Mouse (Mus musculus) skeletal muscle tissue, postnatal 0 days (tissue): ENCODE measurements around the gene Slc35a2. TPM values are rescaled to one million over a fixed set of nuclear protein-coding genes. Genes with fewer than 3 reads are reported as not detected.

Experiments used
- polyA plus RNA-seq: library from polyadenylated mRNA; unstranded; fragments of >200 nt; fragmentation: Nextera tagmentation; extraction: Ambion mirVana; gene quantifications from 2 replicates; pipeline ENCODE4 v1.2.1, GENCODE M21; 2015

Gene Slc35a2
- 16.1 and 22.3 TPM in 2 replicates for polyA plus RNA-seq

DNA sequence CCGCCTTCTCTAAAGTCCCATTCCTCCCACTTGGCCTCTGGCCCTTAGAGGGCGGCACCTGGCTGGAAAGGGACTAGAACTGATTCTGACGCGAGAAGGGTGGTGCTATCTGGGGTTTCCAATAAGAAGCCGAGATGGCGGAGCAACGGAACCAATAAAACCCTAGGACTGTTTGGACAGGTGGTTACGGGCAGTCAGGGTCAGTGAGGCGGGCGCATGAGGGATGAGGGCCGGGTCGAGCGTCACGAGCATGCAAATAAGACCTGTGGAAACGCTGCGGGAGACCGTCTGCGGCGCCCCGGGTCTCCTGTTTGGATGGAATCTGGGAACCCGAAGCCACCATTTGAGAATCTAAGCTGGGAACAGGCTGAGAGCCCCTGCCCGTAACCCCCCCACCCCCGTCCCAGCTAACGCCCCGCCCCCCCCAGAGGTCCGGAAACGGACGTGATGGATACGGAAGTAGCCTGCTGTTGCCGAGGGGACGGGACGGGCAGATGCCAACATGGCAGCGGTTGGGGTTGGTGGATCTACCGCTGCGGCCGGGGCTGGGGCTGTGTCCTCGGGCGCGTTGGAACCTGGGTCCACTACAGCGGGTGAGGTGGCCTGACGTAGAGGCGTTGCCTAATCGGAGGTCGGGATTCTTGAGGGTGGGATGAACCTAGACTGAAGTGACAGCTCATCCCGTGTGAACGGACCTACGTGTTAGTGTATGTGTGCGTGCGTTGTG is at the start of gene Slc35a2:
TSS of gene Slc35a2 (plus strand) at position 188 of the 727 bp plus-strand sequence.

DNA sequence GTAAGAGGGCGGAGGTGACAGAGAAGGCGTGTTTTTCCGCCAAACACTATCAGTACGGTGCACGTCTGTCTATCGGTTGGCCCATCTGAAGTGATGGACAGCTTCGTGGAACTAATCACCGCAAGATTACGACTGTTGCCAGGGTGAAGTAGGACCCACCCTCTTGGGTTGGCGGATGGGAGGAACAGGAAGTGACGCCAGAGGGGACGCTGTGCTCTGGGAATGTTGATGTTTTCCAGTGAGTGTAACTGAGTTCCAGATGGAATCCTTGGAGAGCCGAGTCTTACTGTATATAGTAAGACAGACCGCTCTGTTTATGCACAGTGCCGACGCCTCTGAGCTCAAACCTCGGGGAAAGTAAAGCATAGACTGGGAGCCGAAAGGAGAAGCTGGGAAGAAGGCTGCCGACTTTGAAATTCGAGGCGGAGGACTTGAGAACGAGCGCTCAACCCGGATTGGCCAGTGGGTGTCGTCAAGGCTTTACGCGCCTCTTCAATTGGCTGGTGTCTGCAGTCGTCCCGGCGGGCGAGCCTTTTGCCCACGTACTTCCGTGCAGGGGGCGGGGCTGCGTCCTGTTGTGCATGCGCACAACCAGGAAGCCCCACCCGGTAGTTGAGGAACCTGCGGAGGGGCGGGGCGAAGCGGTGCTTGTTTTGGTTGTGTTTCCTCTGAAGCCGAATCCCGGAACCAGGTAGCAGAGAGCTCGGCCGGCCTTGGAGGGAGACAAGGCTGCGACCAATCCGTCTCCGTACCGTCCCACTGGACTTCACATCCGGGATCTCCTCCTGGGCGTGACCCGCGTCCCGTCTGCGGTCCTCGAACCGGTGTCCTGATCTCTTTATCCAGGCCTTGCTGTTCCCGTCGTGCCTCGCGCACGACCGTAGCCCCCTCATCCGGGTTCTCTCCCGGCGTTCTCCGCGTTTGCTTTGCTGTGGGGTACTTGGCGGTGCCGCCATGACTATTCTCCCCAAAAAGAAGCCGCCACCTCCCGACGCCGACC is 42.4 kb upstream of the Slc35a2 start, which contains the start of gene Otud5:
TSS of gene Otud5 (plus strand) at position 202 of the 1,000 bp plus-strand sequence.

DNA sequence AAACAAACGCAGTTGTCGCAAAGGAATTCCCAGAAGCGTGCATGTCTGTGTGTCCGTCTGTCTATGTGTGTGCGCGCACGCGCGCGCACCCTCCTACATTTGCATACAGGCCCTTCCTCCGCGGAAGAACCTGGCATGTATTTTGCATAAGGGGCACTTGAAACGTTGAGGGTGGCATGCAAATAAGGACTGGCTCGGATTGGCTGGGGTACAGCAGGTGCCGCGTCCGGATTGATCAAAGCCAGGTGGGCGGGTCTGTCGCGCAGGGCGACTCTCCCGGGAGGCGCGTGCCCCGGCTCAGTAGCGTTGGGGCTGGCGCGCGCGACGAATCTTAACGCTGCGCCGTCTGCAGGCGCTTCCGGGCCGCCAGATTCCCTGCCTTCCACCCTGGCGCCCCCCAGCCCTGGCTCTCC is 5.8 kb upstream of the Slc35a2 start, which contains the start of gene Pim2:
TSS of gene Pim2 (plus strand) at position 256 of the 413 bp plus-strand sequence.

DNA sequence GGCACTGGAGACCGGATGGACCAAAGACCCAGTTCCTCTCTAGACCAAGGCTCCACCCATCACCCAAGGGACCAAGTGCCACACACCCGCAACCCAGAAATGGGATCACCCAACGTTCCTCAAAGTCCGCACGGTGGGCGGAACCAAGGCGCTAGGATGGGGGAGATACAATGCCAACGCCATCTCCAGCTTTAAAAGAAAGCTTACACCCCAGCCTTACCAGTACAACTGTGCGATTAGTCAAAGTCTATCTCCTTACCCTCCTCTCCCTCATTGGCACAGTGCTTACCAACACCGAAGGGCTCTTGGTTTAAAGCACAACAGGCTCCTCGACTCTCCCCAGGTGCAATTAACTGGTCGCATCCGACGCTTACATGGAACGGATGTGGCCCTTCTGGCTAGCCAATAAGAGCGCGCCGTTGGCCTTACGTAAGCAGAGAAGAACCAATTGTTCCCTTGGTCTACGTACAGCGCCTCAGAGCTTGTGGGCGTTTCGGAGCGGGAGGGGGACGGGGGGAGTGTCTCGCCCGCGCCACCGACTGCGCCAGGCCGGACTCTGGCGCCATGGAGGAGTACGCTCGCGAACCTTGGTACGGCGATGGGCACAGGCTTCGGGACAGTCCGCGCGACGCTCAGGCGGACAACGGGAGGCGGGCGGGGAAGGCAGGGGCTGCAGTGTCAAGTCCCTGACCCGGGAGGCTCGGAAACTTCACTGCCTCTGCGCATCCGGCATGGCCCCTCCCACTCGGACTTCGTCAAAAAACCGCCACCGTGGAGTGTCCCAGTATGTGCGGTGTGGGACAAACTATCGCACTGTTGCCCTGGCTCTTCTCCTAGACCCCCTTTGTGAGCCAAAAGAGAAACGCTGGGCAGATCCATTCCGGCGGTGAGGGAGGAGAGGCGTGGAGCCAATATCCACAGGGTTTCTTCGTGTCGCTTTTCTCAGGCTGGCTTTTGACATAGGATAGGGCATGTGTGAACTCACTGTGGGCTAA is 15.3 kb downstream of the Slc35a2 start, which contains the start of the genes Pqbp1 and Timm17b:
TSS of gene Pqbp1 (minus strand) at position 390 of the 995 bp plus-strand sequence.
TSS of gene Timm17b (plus strand) at position 478 of the 995 bp plus-strand sequence.

DNA sequence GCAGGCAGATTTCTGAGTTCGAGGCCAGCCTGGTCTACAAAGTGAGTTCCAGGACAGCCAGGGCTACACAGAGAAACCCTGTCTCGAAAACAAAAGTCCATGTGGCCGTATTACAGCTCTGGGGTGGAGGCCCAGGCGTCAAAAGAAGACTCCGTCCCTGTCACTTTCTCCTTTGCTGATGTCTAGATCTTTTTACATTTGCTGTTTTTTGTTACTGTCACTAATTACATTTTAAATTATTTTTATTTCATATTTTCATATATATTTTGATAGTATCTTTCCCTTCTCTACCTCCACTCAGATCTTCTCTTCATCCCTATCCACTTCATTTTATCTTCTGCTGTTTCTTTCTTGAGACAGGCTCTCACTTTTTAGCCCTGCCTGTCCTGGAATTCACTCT is 23.9 kb downstream of the Slc35a2 start, which contains the start of gene Gm10491:
TSS of gene Gm10491 (minus strand) at position 101 of the 400 bp plus-strand sequence.

DNA sequence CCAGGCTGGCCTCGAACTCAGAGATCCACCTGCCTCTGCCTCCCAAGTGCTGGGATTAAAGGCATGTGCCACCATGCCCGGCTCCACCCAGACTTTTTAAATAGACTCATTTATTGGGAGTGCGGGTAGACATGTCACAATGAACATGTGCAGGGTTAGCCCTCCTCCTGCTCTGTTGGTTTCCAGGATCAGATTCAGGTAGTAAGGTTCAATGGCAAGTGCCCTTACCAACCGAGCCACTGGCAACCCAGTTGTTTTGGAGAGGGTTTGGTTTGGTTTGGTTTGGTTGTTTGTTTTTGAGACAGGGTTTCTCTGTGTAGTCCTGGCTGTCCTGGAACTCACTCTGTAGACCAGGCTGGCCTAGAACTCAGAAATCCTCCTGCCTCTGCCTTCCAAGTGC is 25.4 kb downstream of the Slc35a2 start, which contains the start of gene Gm10490:
TSS of gene Gm10490 (plus strand) at position 301 of the 400 bp plus-strand sequence.

DNA sequence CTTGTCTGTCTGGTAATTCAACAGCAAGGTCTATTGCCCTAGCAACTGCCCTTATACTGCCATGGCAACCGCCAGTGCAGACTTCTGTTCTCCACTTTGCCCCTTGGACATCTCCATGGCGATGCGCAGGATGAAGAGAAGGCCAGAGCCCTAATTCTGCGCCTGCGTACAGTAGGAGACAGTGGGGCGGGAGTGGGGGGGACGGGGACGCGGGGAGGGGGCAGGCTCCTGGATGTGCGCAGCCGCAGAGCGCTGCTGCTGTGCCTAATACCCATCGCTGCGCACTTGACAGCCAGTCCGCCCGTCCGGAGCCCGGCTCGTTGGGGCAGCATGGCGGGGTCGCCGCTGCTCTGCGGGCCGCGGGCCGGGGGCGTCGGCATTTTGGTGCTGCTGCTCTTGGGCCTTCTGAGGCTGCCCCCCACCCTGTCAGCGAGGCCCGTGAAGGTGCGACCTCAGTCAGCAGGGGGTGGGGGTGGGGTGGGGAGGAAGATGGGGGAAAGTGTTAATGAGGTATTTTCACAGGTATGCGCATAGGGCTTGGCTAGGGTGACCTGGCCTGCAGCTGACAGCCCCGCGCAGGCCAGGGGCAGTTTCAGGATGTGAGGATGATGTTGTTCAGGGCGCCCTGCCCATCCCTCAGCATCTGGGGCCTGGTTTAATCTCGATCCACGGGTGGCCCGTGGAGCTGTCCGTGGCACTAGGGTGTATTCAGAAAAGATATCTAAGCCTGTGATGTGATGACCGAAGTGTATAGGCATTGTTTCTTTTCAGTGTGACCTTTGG is 36.0 kb downstream of the Slc35a2 start, which contains the start of gene Pcsk1n:
TSS of gene Pcsk1n (plus strand) at position 222 of the 783 bp plus-strand sequence.

DNA sequence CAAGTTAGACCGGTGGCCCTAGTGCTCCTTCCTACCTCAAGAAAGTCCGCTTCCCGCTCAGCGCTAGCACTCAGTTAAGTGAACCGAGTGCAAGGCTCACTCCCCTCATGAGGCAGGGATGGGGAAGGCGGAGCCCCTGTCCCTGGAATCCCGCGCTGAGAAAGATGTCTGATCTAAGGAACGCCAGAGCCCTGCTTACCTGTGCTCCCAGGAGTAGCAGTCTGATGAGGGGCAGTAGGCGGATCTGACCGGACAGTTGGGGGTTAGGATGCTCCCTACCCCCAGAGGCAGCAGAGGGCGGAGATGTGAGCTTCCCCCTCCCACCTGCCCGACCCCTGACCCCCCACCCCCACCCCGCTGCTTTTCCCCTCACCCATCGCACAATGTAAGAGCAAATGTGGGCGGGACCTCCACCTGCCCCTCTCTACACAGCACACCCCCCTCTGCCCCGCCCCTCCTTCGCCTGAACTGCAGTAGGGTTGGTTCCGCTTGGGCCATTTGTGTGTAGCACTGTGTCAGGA is 44.5 kb downstream of the Slc35a2 start, which contains the start of gene Eras:
TSS of gene Eras (minus strand) at position 338 of the 521 bp plus-strand sequence.

Other genes starting within 250 kb of the Slc35a2 start
- gene Syp, start 245.6 kb upstream of the Slc35a2 start, polyA plus RNA-seq, result 0.38 and 0.44 TPM in 2 replicates
- 5.2 and 5.6 TPM in 2 replicates for gene Prickle3, start 226.8 kb upstream of the Slc35a2 start, polyA plus RNA-seq
- gene Plp2, start 212.6 kb upstream of the Slc35a2 start, polyA plus RNA-seq, result 105 and 108 TPM in 2 replicates
- gene Magix, start 202.8 kb upstream of the Slc35a2 start, polyA plus RNA-seq, result 1.1 and 1.4 TPM in 2 replicates
- 19.0 and 19.1 TPM in 2 replicates for gene Gpkow, start 186.9 kb upstream of the Slc35a2 start, polyA plus RNA-seq
- 35.2 and 35.6 TPM in 2 replicates for gene Wdr45, start 169.7 kb upstream of the Slc35a2 start, polyA plus RNA-seq
- not detected in 2 replicates for gene Gm45208, start 161.8 kb upstream of the Slc35a2 start, polyA plus RNA-seq
- gene Praf2, start 155.6 kb upstream of the Slc35a2 start, polyA plus RNA-seq, result 17.1 and 24.0 TPM in 2 replicates
- 2.5 and 3.2 TPM in 2 replicates for gene Ccdc120, start 133.1 kb upstream of the Slc35a2 start, polyA plus RNA-seq
- gene Tfe3, start 121.5 kb upstream of the Slc35a2 start, polyA plus RNA-seq, result 9.9 and 12.4 TPM in 2 replicates
- 21.5 and 23.4 TPM in 2 replicates for gene Gripap1, start 94.3 kb upstream of the Slc35a2 start, polyA plus RNA-seq
- gene Kcnd1, start 61.7 kb upstream of the Slc35a2 start, polyA plus RNA-seq, result 0.35 and 0.51 TPM in 2 replicates
- gene Otud5, start 42.7 kb upstream of the Slc35a2 start, polyA plus RNA-seq, result 17.6 and 21.4 TPM in 2 replicates
- 1.0 and 1.1 TPM in 2 replicates for gene Pim2, start 5.8 kb upstream of the Slc35a2 start, polyA plus RNA-seq
- 50.7 and 56.9 TPM in 2 replicates for gene Pqbp1, start 15.2 kb downstream of the Slc35a2 start, polyA plus RNA-seq
- gene Timm17b, start 15.3 kb downstream of the Slc35a2 start, polyA plus RNA-seq, result 93.9 and 99.0 TPM in 2 replicates
- not detected in 2 replicates for gene Gm10491, start 23.8 kb downstream of the Slc35a2 start, polyA plus RNA-seq
- gene Gm10490, start 25.5 kb downstream of the Slc35a2 start, polyA plus RNA-seq, result not detected in 2 replicates
- 0.06 and 0.21 TPM in 2 replicates for gene Pcsk1n, start 35.8 kb downstream of the Slc35a2 start, polyA plus RNA-seq
- gene Eras, start 44.6 kb downstream of the Slc35a2 start, polyA plus RNA-seq, result not detected in 2 replicates
- gene Hdac6, start 63.9 kb downstream of the Slc35a2 start, polyA plus RNA-seq, result 5.4 and 5.6 TPM in 2 replicates
- gene Gata1, start 94.0 kb downstream of the Slc35a2 start, polyA plus RNA-seq, result 0.66 and 0.77 TPM in 2 replicates
- not detected in 2 replicates for gene Glod5, start 134.5 kb downstream of the Slc35a2 start, polyA plus RNA-seq
- gene Suv39h1, start 190.7 kb downstream of the Slc35a2 start, polyA plus RNA-seq, result 9.1 and 10.1 TPM in 2 replicates
- 0.35 and 0.71 TPM in 2 replicates for gene Was, start 206.5 kb downstream of the Slc35a2 start, polyA plus RNA-seq
- gene Wdr13, start 248.9 kb downstream of the Slc35a2 start, polyA plus RNA-seq, result 10.3 and 11.4 TPM in 2 replicates